Mouse (Mus musculus): Measurements from ENCODE around the gene Bckdhb. TPM values are rescaled to one million over a fixed set of nuclear protein-coding genes. Genes with fewer than 3 reads are reported as not detected.
A peak's percentile ranks its signal among the peaks of the same experiment; 100 is the strongest.
"Not testable (repeated sequence)": the region's sequence is repeated elsewhere in the genome, so short reads cannot be mapped to it uniquely, and the experiment has no call there.

Gene Bckdhb
- polyA plus RNA-seq, 1 experiment from 2014 or later = 62.7 TPM

- H3K4me1 ChIP-seq = peaks cover 3% of the 10 kb centered on the region; the same call in 1 of the 2 replicates
- no peak overlapping the region for H3K27ac ChIP-seq
- no peaks in the 10 kb centered on the region for H3K36me3 ChIP-seq
- no peaks in the 10 kb centered on the region for H3K27me3 ChIP-seq
- peak overlapping the region; percentile 60 for H3K4me2 ChIP-seq (replicated peaks)
- H3K9me3 ChIP-seq = no peaks in the 10 kb centered on the region
- no peak overlapping the region for H3K9ac ChIP-seq
- WGBS = 86% methylated on average over 5 of the region's 5 CpGs
- H3K4me3 ChIP-seq = peak overlapping the region; percentile 70
- no peak for ATAC-seq (ENCODE audit: insufficient number of reproducible peaks, insufficient read depth, low FRiP score, low TSS enrichment)
Observed at GRCm38 (mm10) chr9:83924356-83924755, 589 bp upstream of the Bckdhb start.

GRCm38 (mm10) chr9:83925688-83926041, 720 bp downstream of the Bckdhb start:
- WGBS = 60% methylated on average over 4 of the region's 4 CpGs
- Histone ChIP-seq H3K9ac (peak overlapping the region; percentile 76; the same call in 1 of the 2 replicates), H3K4me3 (peak overlapping the region; percentile 70), H3K27me3 (no peaks in the 10 kb centered on the region), H3K4me1 (peaks cover 3% of the 10 kb centered on the region; the same call in 1 of the 2 replicates), H3K4me2 (replicated peaks) (peak overlapping the region; percentile 60), H3K36me3 (no peaks in the 10 kb centered on the region), H3K9me3 (no peaks in the 10 kb centered on the region), H3K27ac (no peak overlapping the region)
- ATAC-seq (ENCODE audit: insufficient number of reproducible peaks, insufficient read depth, low FRiP score, low TSS enrichment) = no peak

GRCm38 (mm10) chr9:83926302-83926701, 1.4 kb downstream of the Bckdhb start:
- no peak overlapping the region for H3K9ac ChIP-seq
- WGBS = 83% methylated on average over 5 of the region's 5 CpGs
- ATAC-seq (ENCODE audit: insufficient number of reproducible peaks, insufficient read depth, low FRiP score, low TSS enrichment) = no peak
- peaks cover 3% of the 10 kb centered on the region; the same call in 1 of the 2 replicates for H3K4me1 ChIP-seq
- H3K4me2 ChIP-seq (replicated peaks) = no peak overlapping the region
- no peaks in the 10 kb centered on the region for H3K36me3 ChIP-seq
- H3K9me3 ChIP-seq = no peaks in the 10 kb centered on the region
- H3K4me3 ChIP-seq = no peak overlapping the region
- no peaks in the 10 kb centered on the region for H3K27me3 ChIP-seq
- H3K27ac ChIP-seq = no peak overlapping the region

GRCm38 (mm10) chr9:83939501-83939900, 14.6 kb downstream of the Bckdhb start:
- H3K27ac ChIP-seq; H3K9me3 ChIP-seq; ATAC-seq (ENCODE audit: insufficient number of reproducible peaks, insufficient read depth, low FRiP score, low TSS enrichment); H3K36me3 ChIP-seq; H3K4me3 ChIP-seq; H3K4me2 ChIP-seq (replicated peaks); H3K9ac ChIP-seq; H3K4me1 ChIP-seq; H3K27me3 ChIP-seq: not testable (repeated sequence)

- WGBS = 88% methylated on average over 3 of the region's 3 CpGs
- H3K4me2 ChIP-seq (replicated peaks) = no peak overlapping the region
- no peaks in the 10 kb centered on the region; the same call in 1 of the 2 replicates for H3K4me1 ChIP-seq
- no peaks in the 10 kb centered on the region for H3K36me3 ChIP-seq
- no peak overlapping the region for H3K9ac ChIP-seq
- no peak overlapping the region for H3K27ac ChIP-seq
- no peak for ATAC-seq (ENCODE audit: insufficient number of reproducible peaks, insufficient read depth, low FRiP score, low TSS enrichment)
- H3K4me3 ChIP-seq = no peak overlapping the region
- H3K9me3 ChIP-seq = peaks cover 3% of the 10 kb centered on the region; the same call in 1 of the 2 replicates
- no peaks in the 10 kb centered on the region for H3K27me3 ChIP-seq
Observed at GRCm38 (mm10) chr9:83940016-83940415, 15.1 kb downstream of the Bckdhb start.

- no peak overlapping the region for H3K4me3 ChIP-seq
- H3K9me3 ChIP-seq = peaks cover 3% of the 10 kb centered on the region; the same call in 1 of the 2 replicates
- no peaks in the 10 kb centered on the region for H3K27me3 ChIP-seq
- H3K9ac ChIP-seq = no peak overlapping the region
- H3K27ac ChIP-seq = no peak overlapping the region
- peak; percentile 74; the same call in 1 of the 2 replicates for ATAC-seq (ENCODE audit: insufficient number of reproducible peaks, insufficient read depth, low FRiP score, low TSS enrichment)
- WGBS = 36% methylated on average over 9 of the region's 9 CpGs
- no peaks in the 10 kb centered on the region; the same call in 1 of the 2 replicates for H3K4me1 ChIP-seq
- no peak overlapping the region for H3K4me2 ChIP-seq (replicated peaks)
- H3K36me3 ChIP-seq = no peaks in the 10 kb centered on the region
Observed at GRCm38 (mm10) chr9:83940537-83941363, 15.8 kb downstream of the Bckdhb start.

GRCm38 (mm10) chr9:83951336-83951735, 26.4 kb downstream of the Bckdhb start:
- Histone ChIP-seq H3K36me3 (peaks cover 5% of the 10 kb centered on the region; the same call in 1 of the 2 replicates), H3K27ac (no peak overlapping the region), H3K9ac (no peak overlapping the region), H3K9me3 (no peaks in the 10 kb centered on the region), H3K4me1 (no peaks in the 10 kb centered on the region), H3K27me3 (no peaks in the 10 kb centered on the region), H3K4me3 (no peak overlapping the region), H3K4me2 (replicated peaks) (no peak overlapping the region)
- 88% methylated on average over 4 of the region's 4 CpGs for WGBS
- ATAC-seq (ENCODE audit: insufficient number of reproducible peaks, insufficient read depth, low FRiP score, low TSS enrichment) = no peak

- 50% methylated on average over 15 of the region's 15 CpGs for WGBS
- no peak overlapping the region for H3K4me2 ChIP-seq (replicated peaks)
- no peak overlapping the region for H3K27ac ChIP-seq
- ATAC-seq (ENCODE audit: insufficient number of reproducible peaks, insufficient read depth, low FRiP score, low TSS enrichment) = no peak
- no peaks in the 10 kb centered on the region for H3K9me3 ChIP-seq
- H3K9ac ChIP-seq = no peak overlapping the region
- H3K4me3 ChIP-seq = no peak overlapping the region
- peaks cover 5% of the 10 kb centered on the region; the same call in 1 of the 2 replicates for H3K36me3 ChIP-seq
- H3K4me1 ChIP-seq = no peaks in the 10 kb centered on the region
- no peaks in the 10 kb centered on the region for H3K27me3 ChIP-seq
Observed at GRCm38 (mm10) chr9:83956632-83957314, 31.8 kb downstream of the Bckdhb start.

- no peak overlapping the region for H3K4me2 ChIP-seq (replicated peaks)
- no peaks in the 10 kb centered on the region for H3K36me3 ChIP-seq
- no peak overlapping the region for H3K4me3 ChIP-seq
- H3K9me3 ChIP-seq = no peaks in the 10 kb centered on the region
- 73% methylated on average over 10 of the region's 10 CpGs for WGBS
- H3K27me3 ChIP-seq = no peaks in the 10 kb centered on the region
- no peak overlapping the region for H3K9ac ChIP-seq
- no peak overlapping the region for H3K27ac ChIP-seq
- peaks cover 4% of the 10 kb centered on the region; the same call in 1 of the 2 replicates for H3K4me1 ChIP-seq
- no peak for ATAC-seq (ENCODE audit: insufficient number of reproducible peaks, insufficient read depth, low FRiP score, low TSS enrichment)
Observed at GRCm38 (mm10) chr9:83962098-83963086, 37.4 kb downstream of the Bckdhb start.

- Histone ChIP-seq H3K9ac (no peak overlapping the region), H3K4me3 (no peak overlapping the region), H3K27ac (no peak overlapping the region), H3K9me3 (no peaks in the 10 kb centered on the region), H3K4me1 (peaks cover 4% of the 10 kb centered on the region; the same call in 1 of the 2 replicates), H3K36me3 (no peaks in the 10 kb centered on the region), H3K4me2 (replicated peaks) (no peak overlapping the region), H3K27me3 (no peaks in the 10 kb centered on the region)
- ATAC-seq (ENCODE audit: insufficient number of reproducible peaks, insufficient read depth, low FRiP score, low TSS enrichment) = no peak
- 82% methylated on average over 10 of the region's 10 CpGs for WGBS
Observed at GRCm38 (mm10) chr9:83963296-83963695, 38.4 kb downstream of the Bckdhb start.

GRCm38 (mm10) chr9:83964376-83964775, 39.4 kb downstream of the Bckdhb start:
- Histone ChIP-seq H3K4me1 (peaks cover 4% of the 10 kb centered on the region; the same call in 1 of the 2 replicates), H3K9ac (no peak overlapping the region), H3K27me3 (no peaks in the 10 kb centered on the region), H3K4me2 (replicated peaks) (no peak overlapping the region), H3K9me3 (no peaks in the 10 kb centered on the region), H3K4me3 (no peak overlapping the region), H3K36me3 (no peaks in the 10 kb centered on the region), H3K27ac (no peak overlapping the region)
- no peak for ATAC-seq (ENCODE audit: insufficient number of reproducible peaks, insufficient read depth, low FRiP score, low TSS enrichment)
- WGBS = 89% methylated on average over 4 of the region's 4 CpGs
